Comparison of ENCODE assay signal across 23 mouse cellular contexts in the genomic region with DNA sequence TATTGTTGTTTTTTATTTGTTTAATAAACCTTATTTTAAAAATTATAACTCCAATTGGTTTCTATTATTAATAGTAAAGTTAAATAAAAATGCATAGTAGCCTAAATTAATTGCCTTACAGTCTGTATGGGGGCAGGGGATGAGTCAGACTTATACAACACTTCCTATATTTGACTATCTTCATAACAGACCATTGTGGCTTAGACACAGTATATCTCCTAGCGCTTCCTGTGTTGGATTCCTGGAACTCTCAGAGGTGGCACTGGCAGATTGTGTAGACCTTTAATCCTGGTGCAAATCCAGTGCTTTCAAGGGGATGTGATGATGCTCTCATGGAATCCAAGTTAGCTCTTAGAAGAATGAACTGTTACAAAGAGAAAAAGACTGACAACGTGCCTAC.
DNase-seq lines count a peak whose midpoint lies in the region; ATAC-seq and TF ChIP-seq lines count a peak whose summit lies in the region.
"Had no signal": no experiment of that assay in that cellular context is flagged by ENCODE, and none has a peak within 500 bp of the region (broad histone marks: within the 10 kb centered on the region; RNA-seq: fewer than 3 reads in every experiment).

No protein-coding gene starts in this region.

- H3K4me1 ChIP-seq in G1E (ENCODE audit: insufficient read depth, low read depth, low read length): peaks cover 15% of the 10 kb centered on the region
- H3K4me1 ChIP-seq in kidney, embryonic 16.5 days (ENCODE audit: insufficient read depth, low read length): no peaks in the 10 kb centered on the region
- H3K4me1 ChIP-seq: embryonic facial prominence, embryonic 15.5 days; forebrain, embryonic 10.5 days; heart, embryonic 13.5 days; hindbrain, embryonic 15.5 days had no signal

- H3K27ac ChIP-seq in kidney, embryonic 16.5 days (ENCODE audit: low read length): no peak overlapping the region
- H3K27ac ChIP-seq: embryonic facial prominence, embryonic 15.5 days; forebrain, embryonic 10.5 days; heart, embryonic 13.5 days; hindbrain, embryonic 15.5 days had no signal

- peaks cover 3% of the 10 kb centered on the region; the same call in 1 of the 2 replicates for H3K9me3 ChIP-seq in G1E (replicated peaks)
- H3K9me3 ChIP-seq in kidney, embryonic 16.5 days (ENCODE audit: low read length): no peaks in the 10 kb centered on the region
- H3K9me3 ChIP-seq: embryonic facial prominence, embryonic 15.5 days; forebrain, embryonic 10.5 days; heart, embryonic 13.5 days; hindbrain, embryonic 15.5 days had no signal

- no peaks in the 10 kb centered on the region for H3K36me3 ChIP-seq in G1E (replicated peaks)
- no peaks in the 10 kb centered on the region for H3K36me3 ChIP-seq in kidney, embryonic 16.5 days (ENCODE audit: insufficient read depth, low read length)
- H3K36me3 ChIP-seq: embryonic facial prominence, embryonic 15.5 days; forebrain, embryonic 10.5 days; heart, embryonic 13.5 days; hindbrain, embryonic 15.5 days had no signal

- no peak overlapping the region for H3K9ac ChIP-seq in kidney, embryonic 16.5 days (replicated peaks; ENCODE audit: low read length)
- H3K9ac ChIP-seq: embryonic facial prominence, embryonic 15.5 days; heart, embryonic 13.5 days; hindbrain, embryonic 15.5 days had no signal

- no peak overlapping the region for H3K4me2 ChIP-seq in kidney, embryonic 16.5 days (replicated peaks; ENCODE audit: low read depth, low read length)
- H3K4me2 ChIP-seq: embryonic facial prominence, embryonic 15.5 days; heart, embryonic 13.5 days; hindbrain, embryonic 15.5 days had no signal

- TF ChIP-seq CTCF in G1E (IDR thresholded peaks at IDR 0.05; ENCODE audit: low read depth, low read length): no peak

- WGBS in kidney, embryonic 16.5 days: 95% methylated on average over 2 of the region's 2 CpGs

- no peaks in the 10 kb centered on the region for H3K27me3 ChIP-seq in G1E (ENCODE audit: insufficient read depth, low read length)
- no peaks in the 10 kb centered on the region for H3K27me3 ChIP-seq in kidney, embryonic 16.5 days (ENCODE audit: insufficient read depth, low read length)
- H3K27me3 ChIP-seq: embryonic facial prominence, embryonic 15.5 days; heart, embryonic 13.5 days; hindbrain, embryonic 15.5 days had no signal

- H3K4me3 ChIP-seq in G1E (ENCODE audit: low read depth, low read length): no peak overlapping the region
- H3K4me3 ChIP-seq in kidney, embryonic 16.5 days (ENCODE audit: low read length): no peak overlapping the region
- H3K4me3 ChIP-seq: embryonic facial prominence, embryonic 15.5 days; erythroblast, embryonic 14.5 days; forebrain, embryonic 10.5 days; heart, embryonic 13.5 days; hindbrain, embryonic 15.5 days had no signal

- peak; percentile 71 for ATAC-seq in G1E (ENCODE audit: extremely low read depth, insufficient number of reproducible peaks, low FRiP score, poor library complexity, severe bottlenecking)
- ATAC-seq in common myeloid progenitor, adult 5-6 weeks (replicated peaks; ENCODE audit: low read depth, poor library complexity, severe bottlenecking): peak; percentile 69
- peak; percentile 42; the same call in 1 of the 2 replicates for ATAC-seq in megakaryocyte progenitor cell, adult 5-6 weeks (replicated peaks; ENCODE audit: poor library complexity)
- no peak for ATAC-seq in kidney, embryonic 16.5 days (ENCODE audit: low FRiP score, low TSS enrichment)
- ATAC-seq: CD4-positive, CD25-positive, alpha-beta regulatory T cell, adult 4 months; forebrain, embryonic 14.5 days had no signal

- DNase-seq in 416B (ENCODE audit: low read depth): peak; percentile 56
- DNase-seq in G1E (ENCODE audit: low spot score): no peak
- DNase-seq in T-cell, adult 2 months (ENCODE audit: low spot score): no peak
- DNase-seq: adrenal gland, adult 8-10 months; adrenal gland, postnatal 36 days; B cell, adult 2 months; cerebellum, adult 11 months; cerebellum, adult 8-10 months; cerebellum, postnatal 36 days; embryo, embryonic 11 days; gastrocnemius, postnatal 36 days; heart, adult 11 months; heart, postnatal 36 days had no signal
